Mouse (Mus musculus) left cerebral cortex, adult 9 months (tissue): ENCODE measurements around the gene Bptf.
"Not testable (repeated sequence)": the region's sequence is repeated elsewhere in the genome, so short reads cannot be mapped to it uniquely, and the experiment has no call there.

Experiments used
- DNase-seq, 2 experiments: peaks; one replicate each; pipeline ENCODE4 v3.0.0; 2022; ENCODE audit warnings: low spot score in 2 of 2

Gene Bptf

GRCm38 (mm10) chr11:107131749-107132421 is at the start of gene Bptf:
Bptf (minus strand) TSS chr11:107132127.
- DNase-seq = peak; percentile 47 to 83

- DNase-seq = no peak
Measured at GRCm38 (mm10) chr11:107161215-107161614, 29.3 kb upstream of the Bptf start.

- no peak for DNase-seq
Measured at GRCm38 (mm10) chr11:107159034-107159433, 27.1 kb upstream of the Bptf start.

GRCm38 (mm10) chr11:107156977-107157642 is 25.2 kb upstream of the Bptf start:
- DNase-seq = no peak

GRCm38 (mm10) chr11:107155292-107155691 is 23.4 kb upstream of the Bptf start:
- no peak for DNase-seq

- DNase-seq = no peak
Measured at GRCm38 (mm10) chr11:107154431-107154830, 22.5 kb upstream of the Bptf start.

GRCm38 (mm10) chr11:107153645-107154044 is 21.7 kb upstream of the Bptf start:
- no peak for DNase-seq

- no peak for DNase-seq
Measured at GRCm38 (mm10) chr11:107151809-107152208, 19.9 kb upstream of the Bptf start.

GRCm38 (mm10) chr11:107143956-107144355 is 12.0 kb upstream of the Bptf start:
- DNase-seq = not testable (repeated sequence)

GRCm38 (mm10) chr11:107142382-107142781 is 10.5 kb upstream of the Bptf start:
- no peak for DNase-seq

GRCm38 (mm10) chr11:107140756-107141155 is 8.8 kb upstream of the Bptf start:
- no peak for DNase-seq

- no peak for DNase-seq
Measured at GRCm38 (mm10) chr11:107138633-107139032, 6.7 kb upstream of the Bptf start.

- no peak for DNase-seq
Measured at GRCm38 (mm10) chr11:107137593-107137992, 5.7 kb upstream of the Bptf start.

GRCm38 (mm10) chr11:107136458-107136857 is 4.5 kb upstream of the Bptf start:
- not testable (repeated sequence) for DNase-seq

GRCm38 (mm10) chr11:107135741-107136140 is 3.8 kb upstream of the Bptf start:
- no peak for DNase-seq

- DNase-seq = no peak
Measured at GRCm38 (mm10) chr11:107132426-107132825, 499 bp upstream of the Bptf start.

GRCm38 (mm10) chr11:107130879-107131748 is 813 bp downstream of the Bptf start:
- peak; percentile 18 to 51 for DNase-seq

- no peak for DNase-seq
Measured at GRCm38 (mm10) chr11:107130221-107130788, 1.6 kb downstream of the Bptf start.

- no peak for DNase-seq
Measured at GRCm38 (mm10) chr11:107129641-107130040, 2.3 kb downstream of the Bptf start.

- not testable (repeated sequence) for DNase-seq
Measured at GRCm38 (mm10) chr11:107126716-107127115, 5.2 kb downstream of the Bptf start.

GRCm38 (mm10) chr11:107125011-107125410 is 6.9 kb downstream of the Bptf start:
- no peak for DNase-seq

GRCm38 (mm10) chr11:107124327-107124731 is 7.6 kb downstream of the Bptf start:
- DNase-seq = peak in 1 of 2 experiments; percentile 47
